Mouse (Mus musculus) forebrain, embryonic 12.5 days (tissue): ENCODE measurements around the gene Pik3r3. TPM values are rescaled to one million over a fixed set of nuclear protein-coding genes. Genes with fewer than 3 reads are reported as not detected.

Experiments used
- ATAC-seq: fragments of 200-750 bp; cut with Nextera tagmentation; 2 replicates; pipeline ENCODE4 v1.8.0; 2017; ENCODE audit warnings: moderate TSS enrichment; ENCODE audit not compliant: low FRiP score
- H3K27ac ChIP-seq: fragments of 300-500 bp; sonication (generic); 2 replicates; pipeline ENCODE4 v1.5.1; 2016; ENCODE audit warnings: mild to moderate bottlenecking
- H3K27me3 ChIP-seq: fragments of 300-500 bp; sonication (generic); 2 replicates; pipeline ENCODE4 v1.6.1; 2016; ENCODE audit warnings: mild to moderate bottlenecking
- H3K36me3 ChIP-seq: fragments of 300-500 bp; sonication (generic); replicated peaks from 2 replicates; pipeline ENCODE4 v1.6.1; 2016; ENCODE audit warnings: mild to moderate bottlenecking
- H3K4me1 ChIP-seq: fragments of 300-500 bp; sonication (generic); 2 replicates; pipeline ENCODE4 v1.6.1; 2016
- H3K4me2 ChIP-seq: fragments of 300-500 bp; sonication (generic); 2 replicates; pipeline ENCODE4 v1.6.1; 2016; ENCODE audit warnings: mild to moderate bottlenecking, moderate library complexity
- H3K4me3 ChIP-seq: fragments of 300-500 bp; sonication (generic); replicated peaks from 2 replicates; pipeline ENCODE4 v1.5.1; 2016; ENCODE audit warnings: mild to moderate bottlenecking
- H3K9ac ChIP-seq: fragments of 300-500 bp; sonication (generic); 2 replicates; pipeline ENCODE4 v1.6.1; 2016; ENCODE audit warnings: mild to moderate bottlenecking
- H3K9me3 ChIP-seq: fragments of 300-500 bp; sonication (generic); 2 replicates; pipeline ENCODE4 v1.6.1; 2016
- WGBS: fragments of 180-500 bp; shearing (Covaris S2); methylation state at CpG from one replicate; pipeline ENCODE4 v1.1.7; 2016; 5-methylcytosine and 5-hydroxymethylcytosine counted together
- polyA plus RNA-seq: library from polyadenylated mRNA; unstranded; fragments of >200 nt; fragmentation: Nextera tagmentation; extraction: Ambion mirVana; gene quantifications from 2 replicates; pipeline ENCODE4 v1.2.1, GENCODE M21; 2016

The Pik3r3 gene
- polyA plus RNA-seq, 1 experiment from 2014 or later: 93.5 TPM

DNA sequence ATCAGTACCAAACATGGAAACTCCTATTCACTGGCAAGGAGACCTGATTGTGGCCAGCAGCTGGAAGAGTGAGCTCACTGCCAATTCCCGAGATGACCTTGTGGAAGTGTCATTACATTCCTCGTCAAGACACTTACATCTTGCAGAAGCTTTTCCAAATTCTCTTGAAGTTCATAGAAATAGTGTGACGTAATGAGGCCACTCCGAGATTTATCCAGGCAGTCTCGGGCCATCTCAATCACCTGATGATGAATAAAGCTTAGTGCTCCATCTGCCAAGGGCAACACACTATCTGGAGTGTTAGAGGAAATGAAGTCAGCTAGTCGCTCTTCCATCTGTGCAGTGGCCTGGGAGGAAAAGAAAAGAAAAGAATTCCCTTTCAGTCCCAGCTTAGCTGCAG lies 100.7 kb downstream of the Pik3r3 start:
- H3K27me3 ChIP-seq: no peaks in the 10 kb centered on the region
- no peak overlapping the region for H3K4me2 ChIP-seq
- no peak overlapping the region for H3K27ac ChIP-seq
- no peak overlapping the region for H3K4me3 ChIP-seq
- H3K9ac ChIP-seq: no peak overlapping the region
- no peaks in the 10 kb centered on the region for H3K4me1 ChIP-seq
- ATAC-seq: no peak
- 91% methylated on average over 6 of the region's 6 CpGs for WGBS
- H3K36me3 ChIP-seq: peaks cover 71% of the 10 kb centered on the region
- H3K9me3 ChIP-seq: no peaks in the 10 kb centered on the region

DNA sequence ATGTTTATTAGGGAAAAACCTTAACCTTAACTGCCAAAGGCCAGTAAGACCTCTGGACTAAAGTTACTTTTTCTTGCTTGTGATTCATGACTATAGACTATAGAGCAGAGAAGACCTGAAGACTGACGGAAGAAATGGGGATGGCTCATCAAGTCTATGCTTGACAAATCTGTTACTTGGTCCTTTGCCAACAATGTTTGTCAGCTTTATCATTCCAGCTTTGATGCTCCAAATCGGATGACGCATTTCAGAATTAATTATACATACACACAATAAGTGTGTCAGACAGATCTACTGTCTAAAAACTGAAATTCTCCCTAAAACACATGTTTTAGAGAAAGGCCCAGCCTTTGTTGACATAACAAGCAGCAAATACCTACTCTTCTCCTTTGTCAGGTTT lies 107.8 kb downstream of the Pik3r3 start:
- Histone ChIP-seq H3K9ac (no peak overlapping the region), H3K36me3 (peaks cover 42% of the 10 kb centered on the region), H3K4me2 (no peak overlapping the region), H3K27ac (no peak overlapping the region), H3K27me3 (no peaks in the 10 kb centered on the region), H3K4me1 (no peaks in the 10 kb centered on the region), H3K9me3 (no peaks in the 10 kb centered on the region), H3K4me3 (no peak overlapping the region)
- ATAC-seq: no peak
- WGBS: 86% methylated on average over 3 of the region's 3 CpGs

DNA sequence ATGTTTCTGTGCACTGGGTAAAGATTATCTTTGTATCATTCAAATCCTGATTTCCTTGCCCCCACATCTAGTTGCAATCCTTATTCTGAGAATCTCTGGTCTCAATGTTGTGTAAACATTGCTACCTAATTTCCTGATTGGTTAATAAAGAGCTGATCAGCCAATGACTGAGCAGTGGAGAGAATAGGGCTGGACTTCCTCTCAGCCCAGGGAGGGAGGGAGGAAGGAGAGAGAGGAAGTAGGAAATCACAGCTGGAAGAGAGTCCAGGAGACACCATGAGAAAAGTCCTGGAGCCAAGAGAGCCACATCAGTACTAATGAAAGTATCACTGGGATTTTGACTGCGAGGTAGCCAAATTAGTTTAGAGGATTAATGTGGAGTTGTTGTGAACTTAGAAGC lies 114.9 kb downstream of the Pik3r3 start:
- Histone ChIP-seq H3K27ac (no peak overlapping the region), H3K4me1 (no peaks in the 10 kb centered on the region), H3K27me3 (no peaks in the 10 kb centered on the region), H3K9ac (no peak overlapping the region), H3K4me2 (no peak overlapping the region), H3K4me3 (no peak overlapping the region), H3K9me3 (no peaks in the 10 kb centered on the region), H3K36me3 (peaks cover 4% of the 10 kb centered on the region; the same call in 1 of the 2 replicates)
- 82% methylated on average over 1 of the region's 1 CpGs for WGBS
- no peak for ATAC-seq

DNA sequence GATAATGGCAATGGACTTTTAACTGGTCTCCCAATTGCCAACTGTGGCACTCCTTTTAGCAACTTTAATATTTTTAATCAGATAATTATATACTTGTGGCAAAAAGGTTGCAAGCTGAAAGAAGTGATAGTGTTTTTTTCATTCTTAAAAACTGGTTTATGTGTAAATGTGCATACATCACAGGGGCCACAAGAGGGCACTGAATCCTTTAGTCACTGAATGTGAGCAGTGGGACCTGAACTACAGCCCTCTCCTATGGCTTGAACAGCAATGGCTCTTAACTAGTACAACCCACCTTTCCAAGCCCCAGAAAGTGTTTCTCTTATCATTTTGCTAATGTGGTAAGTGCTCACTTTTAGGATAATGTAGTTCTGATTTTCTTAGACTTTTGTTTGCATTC lies 120.7 kb downstream of the Pik3r3 start:
- no peaks in the 10 kb centered on the region for H3K9me3 ChIP-seq
- no peaks in the 10 kb centered on the region for H3K36me3 ChIP-seq
- no peak overlapping the region for H3K9ac ChIP-seq
- ATAC-seq: no peak
- no peak overlapping the region for H3K4me2 ChIP-seq
- H3K4me1 ChIP-seq: no peaks in the 10 kb centered on the region
- H3K4me3 ChIP-seq: no peak overlapping the region
- H3K27me3 ChIP-seq: no peaks in the 10 kb centered on the region
- H3K27ac ChIP-seq: no peak overlapping the region

DNA sequence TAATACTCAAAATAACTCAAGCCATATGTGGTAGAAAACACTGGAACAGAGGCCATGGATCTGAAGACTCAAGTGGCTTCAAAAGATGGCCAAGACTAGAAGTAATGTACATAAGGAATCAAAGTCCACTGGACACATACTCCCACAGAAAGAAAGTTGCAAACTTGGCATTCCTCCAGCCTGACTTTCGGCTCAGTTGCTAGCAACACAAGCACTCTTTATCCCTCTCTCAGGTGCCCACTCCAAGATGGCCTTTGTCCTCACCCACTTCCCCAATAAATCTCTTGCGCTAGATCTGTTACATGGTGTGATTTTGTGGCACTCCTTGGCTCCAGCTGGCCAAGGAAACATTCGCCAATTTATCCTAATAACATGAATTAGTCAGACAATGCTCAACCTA lies 131.1 kb downstream of the Pik3r3 start:
- no peak for ATAC-seq
- no peak overlapping the region for H3K4me2 ChIP-seq
- no peak overlapping the region for H3K27ac ChIP-seq
- H3K36me3 ChIP-seq: no peaks in the 10 kb centered on the region; the same call in 1 of the 2 replicates
- WGBS: 80% methylated on average over 3 of the region's 3 CpGs
- no peak overlapping the region for H3K4me3 ChIP-seq
- H3K9ac ChIP-seq: no peak overlapping the region
- no peaks in the 10 kb centered on the region for H3K27me3 ChIP-seq
- no peaks in the 10 kb centered on the region for H3K4me1 ChIP-seq
- no peaks in the 10 kb centered on the region for H3K9me3 ChIP-seq

Other genes with a start within 250 kb of the Pik3r3 start
- gene Faah, start 203.7 kb upstream of the Pik3r3 start, polyA plus RNA-seq: 3.2 and 3.6 TPM in 2 replicates
- gene Nsun4, start 167.7 kb upstream of the Pik3r3 start, polyA plus RNA-seq: 16.9 and 18.9 TPM in 2 replicates
- gene Uqcrh, start 146.5 kb upstream of the Pik3r3 start, polyA plus RNA-seq: 377 and 389 TPM in 2 replicates
- gene Lrrc41, start 146.3 kb upstream of the Pik3r3 start, polyA plus RNA-seq: 62.0 and 64.2 TPM in 2 replicates
- gene Rad54l, start 97.9 kb upstream of the Pik3r3 start, polyA plus RNA-seq: 61.4 and 63.1 TPM in 2 replicates
- gene Pomgnt1, start 97.8 kb upstream of the Pik3r3 start, polyA plus RNA-seq: 58.6 and 59.5 TPM in 2 replicates
- gene Lurap1, start 70.3 kb upstream of the Pik3r3 start, polyA plus RNA-seq: 2.0 and 2.2 TPM in 2 replicates
- 0.22 TPM in 1 of 2 replicates, not detected in the other for gene Tspan1, start 54.0 kb upstream of the Pik3r3 start, polyA plus RNA-seq
- not detected in 2 replicates for gene 1700042G07Rik, start 48.2 kb upstream of the Pik3r3 start, polyA plus RNA-seq
- gene Gm49337, start 48.2 kb upstream of the Pik3r3 start, polyA plus RNA-seq: not detected in 2 replicates
- 33.6 and 33.8 TPM in 2 replicates for gene Mast2, start 242.6 kb downstream of the Pik3r3 start, polyA plus RNA-seq